Mouse (Mus musculus): ENCODE measurements around the gene Acsf3. TPM values are rescaled to one million over a fixed set of nuclear protein-coding genes. Genes with fewer than 3 reads are reported as not detected.

Gene Acsf3
- polyA plus RNA-seq, 2 experiments = 5.4 to 5.7 TPM

DNA sequence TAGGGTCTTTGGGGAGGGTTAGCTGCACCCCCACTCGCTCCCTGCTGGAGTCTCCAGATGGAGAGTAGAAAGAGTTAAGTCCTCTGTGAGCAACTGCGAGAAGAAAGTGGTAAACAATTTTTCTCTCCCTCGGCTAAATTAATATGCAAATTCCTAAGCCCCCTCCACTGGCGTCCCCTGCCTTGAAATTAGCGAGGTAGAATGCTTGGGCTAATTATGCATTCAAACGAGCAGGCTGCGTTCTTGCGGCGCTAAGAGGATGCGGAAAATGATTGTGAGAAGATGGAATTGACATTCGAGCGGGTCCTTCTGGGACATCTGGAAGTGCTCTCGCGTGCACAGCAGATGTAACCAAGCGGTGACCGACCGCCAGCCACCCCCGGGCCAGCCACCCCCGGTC is 32.8 kb upstream of the Acsf3 start:
- H3K27ac ChIP-seq = no peak overlapping the region
- no peaks in the 10 kb centered on the region for H3K36me3 ChIP-seq (replicated peaks; ENCODE audit: control insufficient read depth, insufficient read depth, low read depth)
- H3K27me3 ChIP-seq (ENCODE audit: control insufficient read depth, insufficient read depth, low read length) = peaks cover 43% of the 10 kb centered on the region
- TF ChIP-seq CTCF (IDR thresholded peaks at IDR 0.05; ENCODE audit: low read depth) = no peak
- TF ChIP-seq EP300 (IDR thresholded peaks at IDR 0.05; ENCODE audit: low read depth) = no peak
- no peak overlapping the region for H3K4me2 ChIP-seq (ENCODE audit: low read depth)
- no peaks in the 10 kb centered on the region for H3K9me3 ChIP-seq (ENCODE audit: control insufficient read depth, low read length)
- no peak overlapping the region for H3K9ac ChIP-seq (replicated peaks)
- no peak overlapping the region for H3K4me3 ChIP-seq (ENCODE audit: insufficient read depth in 1 of 2, low read depth in 2 of 2, low read length in 2 of 2)
- no peaks in the 10 kb centered on the region for H3K4me1 ChIP-seq (replicated peaks; ENCODE audit: control insufficient read depth in 2 of 2, insufficient read depth in 2 of 2, low read length in 1 of 2)
- 48% methylated on average over 19 of the region's 19 CpGs for WGBS (ENCODE audit: insufficient replicate concordance)
- DNase-seq (ENCODE audit: low read depth in 3 of 3, low spot score in 3 of 3) = no peak
- no peak for ATAC-seq (ENCODE audit: insufficient read depth)

DNA sequence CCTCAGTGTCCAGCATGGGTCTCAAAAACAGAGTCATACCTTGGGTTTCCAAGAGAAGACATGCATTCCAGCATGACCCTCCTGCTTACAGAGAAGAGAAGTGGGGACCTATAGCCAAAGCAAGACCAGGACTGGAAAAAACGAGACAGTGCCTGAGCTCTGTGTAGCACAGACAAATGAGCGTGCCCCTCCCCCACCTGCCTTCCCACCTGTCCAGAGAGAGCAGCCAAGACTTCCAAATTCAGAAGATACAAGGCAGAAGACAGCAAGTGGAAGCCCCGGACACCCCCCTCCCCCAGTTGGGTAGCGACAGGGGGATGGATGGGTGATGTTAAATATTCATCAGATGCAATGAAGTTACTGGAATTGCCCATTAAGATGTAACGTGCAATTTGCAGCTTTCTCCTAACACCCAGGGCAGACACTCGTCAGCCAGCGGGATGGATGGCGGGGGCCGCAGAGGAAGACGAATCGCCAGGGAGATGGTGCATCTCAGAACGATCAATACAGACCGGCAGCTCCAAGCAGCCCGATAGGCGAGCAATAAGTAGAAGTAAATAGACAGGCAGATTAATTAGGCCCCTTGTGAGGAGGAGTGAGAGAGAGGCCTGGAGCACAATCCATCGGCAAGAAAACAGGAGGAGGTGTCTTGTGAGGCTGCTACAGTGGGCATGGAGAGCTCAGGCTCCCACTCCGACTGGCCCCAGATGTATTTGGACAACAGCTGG is 30.1 kb upstream of the Acsf3 start:
- WGBS (ENCODE audit: insufficient replicate concordance) = 49% methylated on average over 17 of the region's 17 CpGs
- Histone ChIP-seq H3K4me3 (ENCODE audit: insufficient read depth in 1 of 2, low read depth in 2 of 2, low read length in 2 of 2) (no peak overlapping the region), H3K9me3 (ENCODE audit: control insufficient read depth, low read length) (no peaks in the 10 kb centered on the region), H3K4me2 (ENCODE audit: low read depth) (no peak overlapping the region), H3K36me3 (replicated peaks; ENCODE audit: control insufficient read depth, insufficient read depth, low read depth) (no peaks in the 10 kb centered on the region), H3K9ac (replicated peaks) (no peak overlapping the region), H3K27ac (no peak overlapping the region), H3K27me3 (ENCODE audit: control insufficient read depth, insufficient read depth, low read length) (peaks cover 38% of the 10 kb centered on the region), H3K4me1 (replicated peaks; ENCODE audit: control insufficient read depth in 2 of 2, insufficient read depth in 2 of 2, low read length in 1 of 2) (no peaks in the 10 kb centered on the region)
- TF ChIP-seq EP300 (IDR thresholded peaks at IDR 0.05; ENCODE audit: low read depth) (no peak), CTCF (IDR thresholded peaks at IDR 0.05; ENCODE audit: low read depth) (no peak)
- no peak for ATAC-seq (ENCODE audit: insufficient read depth)
- DNase-seq (ENCODE audit: low read depth in 3 of 3, low spot score in 3 of 3) = no peak

DNA sequence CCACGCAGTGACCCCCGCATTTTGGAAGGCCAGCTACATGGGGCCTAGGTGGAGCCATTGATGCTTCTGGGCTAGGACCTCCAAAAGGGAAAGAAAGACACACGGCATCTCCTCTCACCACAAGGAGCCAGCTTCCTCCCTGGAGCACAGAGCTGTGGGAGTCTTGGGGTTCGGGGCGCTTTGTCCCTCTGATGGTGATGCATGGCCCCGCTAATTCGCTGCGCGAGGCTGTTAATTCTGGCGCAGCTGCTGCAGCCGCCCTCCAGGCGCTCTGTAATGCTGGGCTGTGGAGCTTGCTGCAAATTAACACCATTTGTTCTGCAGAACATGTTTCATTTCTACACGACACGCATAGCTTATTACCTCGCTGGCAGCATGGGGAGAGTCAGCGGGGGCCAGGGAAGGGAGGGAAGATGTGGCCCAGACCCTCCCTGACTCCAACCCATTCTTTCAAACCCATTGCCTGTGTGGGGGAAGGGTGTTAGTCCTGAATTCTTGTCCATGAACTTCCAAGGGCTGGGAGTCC is 29.5 kb upstream of the Acsf3 start:
- DNase-seq (ENCODE audit: low read depth in 3 of 3, low spot score in 3 of 3) (no peak), ATAC-seq (ENCODE audit: insufficient read depth) (no peak)
- TF ChIP-seq EP300 (IDR thresholded peaks at IDR 0.05; ENCODE audit: low read depth) = no peak
- TF ChIP-seq CTCF (IDR thresholded peaks at IDR 0.05; ENCODE audit: low read depth) = no peak
- peaks cover 32% of the 10 kb centered on the region for H3K27me3 ChIP-seq (ENCODE audit: control insufficient read depth, insufficient read depth, low read length)
- no peak overlapping the region for H3K4me3 ChIP-seq (ENCODE audit: insufficient read depth in 1 of 2, low read depth in 2 of 2, low read length in 2 of 2)
- 56% methylated on average over 16 of the region's 16 CpGs for WGBS (ENCODE audit: insufficient replicate concordance)
- H3K9me3 ChIP-seq (ENCODE audit: control insufficient read depth, low read length) = no peaks in the 10 kb centered on the region
- H3K36me3 ChIP-seq (replicated peaks; ENCODE audit: control insufficient read depth, insufficient read depth, low read depth) = no peaks in the 10 kb centered on the region
- no peaks in the 10 kb centered on the region for H3K4me1 ChIP-seq (replicated peaks; ENCODE audit: control insufficient read depth in 2 of 2, insufficient read depth in 2 of 2, low read length in 1 of 2)
- H3K4me2 ChIP-seq (ENCODE audit: low read depth) = no peak overlapping the region
- H3K27ac ChIP-seq = no peak overlapping the region
- no peak overlapping the region for H3K9ac ChIP-seq (replicated peaks)

DNA sequence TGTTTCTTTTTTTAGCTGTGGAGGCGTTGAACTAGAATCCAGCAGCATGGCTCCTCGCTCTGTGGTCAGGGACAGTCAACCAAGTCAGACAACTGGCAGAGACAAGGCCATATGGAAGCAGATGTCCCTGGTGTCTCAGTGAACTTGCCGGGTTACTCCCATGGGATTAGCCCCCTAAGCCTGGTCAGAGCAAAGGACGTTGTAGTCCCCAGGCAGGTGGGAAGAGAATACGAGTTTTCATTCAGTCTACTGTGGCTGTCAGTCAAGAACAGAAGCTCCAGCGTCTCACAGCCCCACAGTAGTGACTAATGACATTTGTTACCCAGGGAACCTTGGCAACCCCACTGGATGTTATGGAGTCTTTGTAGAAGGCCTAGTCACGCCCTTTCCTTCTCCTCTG is 28.8 kb upstream of the Acsf3 start:
- DNase-seq (ENCODE audit: low read depth in 3 of 3, low spot score in 3 of 3) (no peak), ATAC-seq (ENCODE audit: insufficient read depth) (no peak)
- Histone ChIP-seq H3K4me1 (replicated peaks; ENCODE audit: control insufficient read depth in 2 of 2, insufficient read depth in 2 of 2, low read length in 1 of 2) (no peaks in the 10 kb centered on the region), H3K4me2 (ENCODE audit: low read depth) (no peak overlapping the region), H3K4me3 (ENCODE audit: insufficient read depth in 1 of 2, low read depth in 2 of 2, low read length in 2 of 2) (no peak overlapping the region), H3K27ac (no peak overlapping the region), H3K27me3 (ENCODE audit: control insufficient read depth, insufficient read depth, low read length) (peaks cover 26% of the 10 kb centered on the region), H3K36me3 (replicated peaks; ENCODE audit: control insufficient read depth, insufficient read depth, low read depth) (no peaks in the 10 kb centered on the region), H3K9me3 (ENCODE audit: control insufficient read depth, low read length) (no peaks in the 10 kb centered on the region), H3K9ac (replicated peaks) (no peak overlapping the region)
- 50% methylated on average over 7 of the region's 7 CpGs for WGBS (ENCODE audit: insufficient replicate concordance)
- no peak for TF ChIP-seq CTCF (IDR thresholded peaks at IDR 0.05; ENCODE audit: low read depth)
- TF ChIP-seq EP300 (IDR thresholded peaks at IDR 0.05; ENCODE audit: low read depth) = no peak

DNA sequence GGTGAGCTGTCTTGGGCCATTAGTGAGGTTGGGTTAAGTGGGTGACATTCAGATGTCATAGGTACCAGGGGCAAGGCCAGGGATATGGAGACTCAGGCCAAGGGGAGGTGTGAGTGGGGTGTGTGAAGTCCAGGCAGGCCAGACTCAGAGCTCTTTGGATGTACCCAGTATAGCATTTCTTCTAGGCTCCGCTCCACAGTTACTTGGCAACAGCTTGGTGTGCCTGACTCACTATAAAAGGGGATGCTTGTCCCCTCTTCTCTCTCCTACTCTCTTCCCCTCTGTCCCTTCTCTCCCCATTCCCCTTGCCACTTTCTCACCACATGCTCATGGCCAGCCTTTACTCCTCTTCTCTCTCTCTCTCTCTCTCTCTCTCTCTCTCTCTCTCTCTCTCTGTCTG is 27.5 kb upstream of the Acsf3 start:
- no peak overlapping the region for H3K4me2 ChIP-seq (ENCODE audit: low read depth)
- no peak overlapping the region for H3K9ac ChIP-seq (replicated peaks)
- H3K27me3 ChIP-seq (ENCODE audit: control insufficient read depth, insufficient read depth, low read length) = peaks cover 19% of the 10 kb centered on the region
- 64% methylated on average over 1 of the region's 1 CpGs for WGBS (ENCODE audit: insufficient replicate concordance)
- H3K9me3 ChIP-seq (ENCODE audit: control insufficient read depth, low read length) = no peaks in the 10 kb centered on the region
- H3K36me3 ChIP-seq (replicated peaks; ENCODE audit: control insufficient read depth, insufficient read depth, low read depth) = no peaks in the 10 kb centered on the region
- no peak for TF ChIP-seq CTCF (IDR thresholded peaks at IDR 0.05; ENCODE audit: low read depth)
- TF ChIP-seq EP300 (IDR thresholded peaks at IDR 0.05; ENCODE audit: low read depth) = no peak
- H3K4me1 ChIP-seq (replicated peaks; ENCODE audit: control insufficient read depth in 2 of 2, insufficient read depth in 2 of 2, low read length in 1 of 2) = no peaks in the 10 kb centered on the region
- ATAC-seq (ENCODE audit: insufficient read depth) (no peak), DNase-seq (ENCODE audit: low read depth in 3 of 3, low spot score in 3 of 3) (no peak)
- H3K27ac ChIP-seq = no peak overlapping the region
- H3K4me3 ChIP-seq (ENCODE audit: insufficient read depth in 1 of 2, low read depth in 2 of 2, low read length in 2 of 2) = no peak overlapping the region
